Mouse (Mus musculus) kidney, adult 2 months (tissue): ENCODE results near the gene Clcn7.

Experiments used
- CTCF ChIP-seq: fragments of 200-500 bp; conservative IDR thresholded peaks from 2 replicates; pipeline ENCODE4 v1.5.1; 2011; ENCODE audit warnings: low read depth, mild to moderate bottlenecking, control low read depth, low read length, moderate library complexity, mixed read lengths; ENCODE audit not compliant: insufficient read depth, insufficient read length
- POLR2A ChIP-seq: fragments of 200-500 bp; IDR thresholded peaks from one replicate; pipeline ENCODE4 v1.6.1; 2011; ENCODE audit warnings: low read depth, low read length, control low read depth

GRCm38 (mm10) chr17:25162161-25162560 lies 29.0 kb downstream of the Clcn7 start, which contains the start of gene Ccdc154:
- TF ChIP-seq CTCF: no peak
- no peak for TF ChIP-seq POLR2A
